Mouse (Mus musculus) heart, postnatal 0 days (tissue): ENCODE measurements around the gene Bnip3.

Source experiments
- CTCF ChIP-seq: IDR thresholded peaks from 2 replicates; pipeline ENCODE4 v1.5.1; 2016; ENCODE audit warnings: antibody characterized with exemption, control low read depth, low read depth
- EP300 ChIP-seq: IDR thresholded peaks from 2 replicates; pipeline ENCODE4 v1.6.1; 2016; ENCODE audit warnings: antibody characterized with exemption, low read depth

GRCm38 (mm10) chr7:138934523-138934922, 25.2 kb upstream of the Bnip3 start:
- TF ChIP-seq CTCF, result no peak
- no peak for TF ChIP-seq EP300
